Mouse (Mus musculus): ENCODE results near the gene Rasal2.

GRCm38 (mm10) chr1:157433316-157433715 is 20.9 kb upstream of the Rasal2 start:
- TF ChIP-seq ZNF384 (IDR thresholded peaks at IDR 0.05; ENCODE audit: low read depth, low read length) (no peak), HCFC1 (IDR thresholded peaks at IDR 0.05; ENCODE audit: borderline replicate concordance, insufficient read depth, low read length) (no peak)
